Mouse (Mus musculus) erythroblast, embryonic 14.5 days (primary cell): Measurements from ENCODE around the gene Prepl.

Source experiments
- GATA1 ChIP-seq: IDR thresholded peaks from 2 replicates; pipeline ENCODE4 v1.6.1; 2012; ENCODE audit warnings: low read length, inconsistent platforms, mixed read lengths
- TAL1 ChIP-seq: IDR thresholded peaks from 3 replicates; pipeline ENCODE4 v1.6.1; 2012; ENCODE audit warnings: low read length, inconsistent platforms, mixed read lengths

GRCm38 (mm10) chr17:85087591-85087990 lies 2.5 kb downstream of the Prepl start:
- TF ChIP-seq TAL1 (no peak), GATA1 (no peak)
